Mouse (Mus musculus) CH12.LX (cell line): ENCODE results near the gene Clnk.

ENCODE experiments used
- CTCF ChIP-seq, 2 experiments: IDR thresholded peaks in 1 of 2; conservative IDR thresholded peaks in 1 of 2; 2 replicates each; pipeline ENCODE4 v1.5.1; 2011 to 2012; ENCODE audit warnings: low read depth in 2 of 2, low read length in 2 of 2, improper control_type of control experiment in 1 of 2, inconsistent platforms in 1 of 2, mild to moderate bottlenecking in 1 of 2, moderate library complexity in 1 of 2
- HCFC1 ChIP-seq: IDR thresholded peaks from 2 replicates; pipeline ENCODE4 v1.6.1; 2012; ENCODE audit warnings: low read depth, mild to moderate bottlenecking, inconsistent platforms, low read length, improper control_type of control experiment
- JUN ChIP-seq: IDR thresholded peaks from 2 replicates; pipeline ENCODE4 v1.6.1; 2011; ENCODE audit warnings: low read depth, mild to moderate bottlenecking, low read length, improper control_type of control experiment, moderate library complexity; ENCODE audit not compliant: insufficient read depth
- MAX ChIP-seq: IDR thresholded peaks from 2 replicates; pipeline ENCODE4 v1.6.1; 2011; ENCODE audit warnings: low read length, improper control_type of control experiment
- MYC ChIP-seq: IDR thresholded peaks from 2 replicates; pipeline ENCODE4 v1.6.1; 2011; ENCODE audit warnings: low read depth, mild to moderate bottlenecking, improper control_type of control experiment, low read length
- POLR2A ChIP-seq: IDR thresholded peaks from 2 replicates; pipeline ENCODE4 v1.6.1; 2011; ENCODE audit warnings: low read depth, mild to moderate bottlenecking, improper control_type of control experiment, low read length
- SMC3 ChIP-seq: IDR thresholded peaks from 2 replicates; pipeline ENCODE4 v1.6.1; 2011; ENCODE audit warnings: low read depth, low read length, improper control_type of control experiment
- ZC3H11A ChIP-seq: IDR thresholded peaks from 2 replicates; pipeline ENCODE4 v1.6.1; 2012; ENCODE audit warnings: low read depth, mild to moderate bottlenecking, inconsistent platforms, low read length, improper control_type of control experiment

- TF ChIP-seq POLR2A (no peak), MYC (no peak), CTCF (conservative IDR thresholded peaks at IDR 0.05 in 1 of 2, IDR thresholded peaks at IDR 0.05 in 1 of 2; ENCODE audit: low read depth in 2 of 2, low read length in 2 of 2) (no peak), JUN (no peak), HCFC1 (no peak), MAX (no peak), ZC3H11A (no peak), SMC3 (no peak)
Measured at GRCm38 (mm10) chr5:38780045-38780444, 96.6 kb downstream of the Clnk start.
